Mouse (Mus musculus) urinary bladder, postnatal 36 days (tissue): ENCODE results near the gene Apba1.

Experiments used
- DNase-seq, 2 experiments: peaks; one replicate each; pipeline ENCODE4 v3.0.0; 2022; ENCODE audit warnings: low spot score in 2 of 2, mixed read lengths in 1 of 2

Gene Apba1

DNA sequence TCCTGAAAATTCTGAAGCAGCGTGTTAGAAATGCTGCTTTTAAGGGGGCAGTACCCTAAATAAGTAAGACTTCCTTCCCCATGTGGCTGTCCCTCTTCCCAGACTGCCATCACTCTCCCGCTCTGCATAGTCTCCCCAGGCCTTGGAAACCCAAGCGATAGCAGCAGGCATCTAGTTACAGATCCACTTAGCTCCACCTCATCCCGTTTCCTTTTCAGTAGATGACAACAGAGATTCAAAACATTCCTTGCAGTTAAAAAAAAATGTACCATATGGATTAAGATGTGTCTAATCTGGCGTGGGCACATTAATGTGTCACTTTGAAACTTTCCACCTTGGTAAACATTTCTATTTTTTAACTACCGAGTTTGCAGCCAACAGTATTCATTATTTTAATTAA, 48.1 kb downstream of the Apba1 start:
- DNase-seq, result no peak

- DNase-seq, result no peak
Measured at GRCm38 (mm10) chr19:23807371-23807770, 48.7 kb downstream of the Apba1 start.

DNA sequence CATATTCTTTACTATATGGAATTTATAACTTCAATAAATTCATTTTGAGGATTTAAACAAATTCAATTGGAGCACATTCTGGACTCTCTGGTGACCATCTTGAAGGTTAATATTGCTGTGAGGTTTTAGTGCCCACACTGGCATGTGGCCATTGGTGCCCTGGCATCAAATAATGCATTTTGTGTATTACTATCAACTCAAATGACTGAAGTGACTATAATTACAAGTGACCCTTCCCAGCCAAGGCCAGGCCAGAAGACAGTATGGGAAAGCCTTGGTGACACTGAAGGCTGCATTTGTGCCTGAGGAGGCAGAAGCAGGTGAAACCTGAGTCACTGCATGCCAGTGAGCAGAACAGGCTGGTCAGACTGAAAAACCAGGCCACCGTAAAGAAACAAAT, 50.5 kb downstream of the Apba1 start:
- DNase-seq, result no peak

- no peak for DNase-seq
Measured at GRCm38 (mm10) chr19:23810512-23810911, 51.8 kb downstream of the Apba1 start.

- DNase-seq, result no peak
Measured at GRCm38 (mm10) chr19:23810976-23811375, 52.3 kb downstream of the Apba1 start.

GRCm38 (mm10) chr19:23816762-23817161, 58.1 kb downstream of the Apba1 start:
- no peak for DNase-seq

DNA sequence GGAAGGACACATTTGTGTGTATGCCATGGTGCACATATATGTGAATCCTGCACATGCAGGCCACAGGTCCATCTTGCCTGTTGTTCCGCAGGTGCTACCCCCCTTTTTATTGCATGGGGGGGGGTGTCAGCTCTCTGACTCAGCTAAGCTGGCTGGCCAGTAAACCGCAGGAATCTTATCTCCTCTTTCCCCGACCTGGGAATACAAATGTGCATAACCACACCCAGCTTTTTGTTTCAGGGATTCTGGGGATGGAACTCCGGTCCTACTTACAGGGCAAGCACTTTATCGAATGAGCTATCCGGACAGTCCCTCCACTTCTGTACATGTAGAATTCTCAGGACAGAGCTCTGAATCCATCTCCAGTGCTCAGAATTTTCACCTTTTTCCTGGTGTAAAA, 58.5 kb downstream of the Apba1 start:
- no peak for DNase-seq

DNA sequence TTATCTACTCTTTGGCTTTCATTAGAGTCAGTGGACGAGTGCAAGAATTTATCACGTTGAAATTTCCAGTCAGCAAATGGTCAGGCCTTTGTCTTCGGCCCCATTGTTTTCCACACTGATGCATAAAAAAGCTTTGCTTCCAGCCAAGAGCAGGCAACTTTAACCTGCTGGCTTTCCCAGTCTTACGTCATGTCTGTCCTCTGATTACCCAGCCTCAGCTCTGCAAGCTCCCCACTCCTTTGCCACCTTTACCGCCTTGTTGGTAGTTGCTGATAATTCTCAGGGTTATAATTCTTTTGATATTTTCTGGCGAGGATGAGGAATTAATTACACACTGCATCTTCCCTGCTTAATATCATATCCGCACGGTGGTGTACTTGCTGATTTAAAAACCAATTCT, 61.2 kb downstream of the Apba1 start:
- DNase-seq, result no peak

- DNase-seq, result no peak
Measured at GRCm38 (mm10) chr19:23822497-23822896, 63.8 kb downstream of the Apba1 start.

GRCm38 (mm10) chr19:23823533-23823932, 64.8 kb downstream of the Apba1 start:
- peak in 1 of 2 experiments; percentile 20 for DNase-seq

- DNase-seq, result no peak
Measured at GRCm38 (mm10) chr19:23826251-23826650, 67.6 kb downstream of the Apba1 start.

DNA sequence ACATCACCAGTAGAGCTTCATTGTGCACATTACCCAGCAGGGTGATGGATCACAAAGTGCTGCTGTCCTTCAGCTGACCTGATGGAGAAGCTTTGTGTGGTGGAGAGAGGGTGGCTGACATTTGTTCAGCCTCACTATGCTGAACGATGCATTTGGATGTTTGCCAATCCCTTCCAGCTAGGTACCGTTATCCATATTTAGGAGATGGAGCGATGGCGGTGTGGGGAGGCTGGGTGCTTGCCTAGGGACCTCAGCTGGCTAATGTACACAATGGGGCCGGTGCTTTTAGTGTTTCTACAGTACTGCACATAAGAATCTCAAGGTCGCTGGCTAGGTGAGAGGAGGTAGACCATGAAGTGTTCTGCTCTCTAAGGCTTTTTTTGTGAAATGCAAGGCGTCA, 72.1 kb downstream of the Apba1 start:
- no peak for DNase-seq

- DNase-seq, result peak in 1 of 2 experiments; percentile 22
Measured at GRCm38 (mm10) chr19:23833685-23834682, 75.3 kb downstream of the Apba1 start.

DNA sequence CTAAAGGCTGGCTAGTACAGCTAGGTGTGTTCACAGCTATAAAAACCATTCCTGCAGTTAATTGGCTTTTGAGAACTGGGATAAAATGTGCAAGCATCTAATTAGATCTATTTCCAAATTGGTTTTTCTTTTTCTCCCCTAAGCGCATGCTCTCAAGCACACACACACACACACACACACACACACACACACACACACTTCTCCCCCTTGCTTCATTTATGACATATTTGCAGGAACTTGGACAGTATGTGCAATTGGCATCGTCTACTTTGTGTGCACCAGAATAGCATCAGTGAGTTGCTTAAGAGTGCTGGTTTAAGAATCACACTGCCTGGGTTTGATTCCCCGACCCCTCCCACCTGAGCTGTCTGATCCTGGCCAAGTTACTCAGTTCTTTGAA, 76.0 kb downstream of the Apba1 start:
- DNase-seq, result no peak

- no peak for DNase-seq
Measured at GRCm38 (mm10) chr19:23855832-23856231, 97.1 kb downstream of the Apba1 start.

DNA sequence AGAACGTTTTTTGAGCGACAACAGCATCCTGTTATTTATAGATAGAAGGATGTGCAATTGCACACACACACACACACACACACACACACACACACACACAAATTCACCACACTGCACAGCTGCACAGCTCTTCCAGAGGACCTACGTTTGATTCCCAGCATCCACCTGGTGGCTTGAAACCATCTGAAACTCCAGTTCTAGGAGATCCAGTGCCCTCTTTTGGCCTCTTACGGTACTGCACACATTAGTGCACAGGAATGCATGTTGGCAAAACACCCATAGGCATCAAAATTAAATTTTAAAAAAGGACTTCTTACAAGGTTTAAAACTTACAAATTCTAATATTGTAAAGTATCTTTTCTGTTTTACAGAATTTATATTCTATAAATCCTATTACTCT, 99.4 kb downstream of the Apba1 start:
- no peak for DNase-seq

DNA sequence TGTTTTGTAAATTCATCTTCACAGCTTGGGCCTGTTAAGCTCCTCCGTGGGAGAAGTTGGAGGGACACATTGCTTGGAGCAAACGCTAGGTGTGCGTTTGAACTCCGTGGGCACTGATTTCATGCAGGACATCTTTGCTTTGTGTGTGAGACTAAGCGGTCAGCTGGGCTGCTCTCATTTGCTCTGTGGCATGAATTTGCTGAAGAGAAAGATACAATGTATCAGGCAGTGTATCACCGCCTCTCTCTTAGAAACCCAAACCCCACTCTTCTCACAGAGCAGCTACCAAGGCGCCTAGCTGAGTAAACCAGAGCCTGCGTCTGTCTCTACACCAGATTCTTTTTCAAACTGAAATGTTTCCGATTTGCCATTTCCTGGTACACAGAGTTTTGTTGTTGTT, 100.1 kb downstream of the Apba1 start:
- DNase-seq, result no peak

DNA sequence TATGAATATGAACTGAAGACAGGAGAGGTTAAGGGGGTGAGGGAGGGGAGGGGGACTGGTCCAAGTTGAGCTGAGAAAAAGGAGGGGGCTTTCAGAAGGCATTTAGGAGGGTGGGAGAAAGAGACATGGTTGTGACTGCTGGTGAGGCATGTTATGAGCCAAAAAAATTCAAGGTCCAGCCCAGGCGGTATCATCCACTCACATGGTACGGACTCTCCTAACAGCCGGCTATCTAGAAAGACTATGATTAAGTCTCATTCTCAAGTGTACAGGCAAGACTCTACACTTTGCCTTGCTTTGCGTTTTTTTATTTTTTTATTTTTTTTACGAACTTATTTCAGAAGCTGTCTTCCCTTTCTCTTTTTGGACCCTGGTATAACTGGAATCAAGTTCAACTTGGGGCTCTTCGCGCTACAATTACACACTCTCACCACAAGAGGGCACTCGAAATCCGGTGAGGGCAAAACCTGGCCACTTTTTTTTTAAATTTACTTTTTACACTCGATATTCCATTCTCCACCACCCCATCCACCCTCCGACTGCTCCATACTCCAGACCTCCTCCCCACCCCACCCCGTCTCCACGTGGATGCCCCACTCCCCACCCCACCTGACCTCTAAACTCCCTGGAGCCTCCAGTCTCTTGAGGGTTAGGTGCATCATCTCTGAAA, 101.6 kb downstream of the Apba1 start:
- DNase-seq, result peak; percentile 5 to 31

DNA sequence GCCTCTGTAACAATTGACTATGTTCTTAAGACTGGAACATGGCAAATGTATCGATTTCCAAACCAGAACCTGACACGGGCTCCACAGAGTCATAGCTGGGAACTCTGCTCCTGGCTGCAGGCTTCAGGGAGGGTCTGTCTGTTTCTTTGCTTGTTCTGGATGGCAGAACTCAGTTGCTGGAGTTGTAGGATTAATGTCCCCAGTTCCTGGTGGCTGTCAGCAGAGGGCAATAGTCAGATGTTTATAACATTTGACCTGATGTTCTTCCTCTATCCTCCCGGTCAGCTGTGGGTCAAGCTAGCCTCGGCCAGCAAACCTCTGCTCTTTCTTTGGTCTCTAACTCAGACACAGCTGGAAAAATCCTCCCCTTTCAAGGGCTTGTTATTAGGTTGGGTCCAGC, 104.0 kb downstream of the Apba1 start:
- DNase-seq, result no peak

DNA sequence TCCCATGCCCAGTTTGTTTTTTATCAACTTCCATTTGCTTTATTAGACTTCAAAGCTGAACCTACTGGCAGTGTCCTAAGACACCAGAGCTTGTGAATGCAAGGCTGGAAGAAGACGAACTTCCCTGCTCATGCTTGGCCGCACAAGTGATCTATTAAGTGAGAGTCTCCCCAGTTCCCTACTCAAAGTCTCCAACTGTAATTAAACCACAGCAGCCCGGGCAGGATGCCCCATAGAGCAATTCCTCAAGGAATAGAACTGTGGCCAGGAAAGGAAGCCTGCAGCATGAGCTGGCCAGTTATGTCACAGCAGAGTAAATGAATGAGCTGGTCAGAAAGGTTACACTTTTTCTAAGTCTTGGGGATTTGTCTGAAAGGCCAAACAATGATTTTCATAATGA, 105.3 kb downstream of the Apba1 start:
- peak in 1 of 2 experiments; percentile 67 for DNase-seq

DNA sequence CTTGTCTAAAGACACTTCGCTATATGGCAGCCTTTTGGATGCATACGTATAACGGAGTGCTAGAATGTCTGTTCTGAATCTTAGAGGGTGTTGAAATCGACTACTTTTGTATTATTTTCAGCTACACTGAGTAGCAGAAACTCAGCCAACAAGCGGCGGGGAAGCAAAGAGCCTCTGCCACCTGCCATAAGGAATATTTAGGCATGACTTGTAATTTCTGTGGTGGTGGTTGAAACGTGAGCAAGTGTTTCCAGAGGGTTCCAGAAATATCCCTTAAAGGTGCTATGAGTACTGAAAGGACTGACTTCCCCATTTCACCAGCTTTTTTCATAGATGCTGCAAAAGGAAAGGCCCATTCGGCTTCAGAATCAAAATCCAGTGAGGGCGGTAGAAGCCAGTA, 107.4 kb downstream of the Apba1 start:
- DNase-seq, result no peak

- DNase-seq, result no peak
Measured at GRCm38 (mm10) chr19:23867052-23867451, 108.4 kb downstream of the Apba1 start.

DNA sequence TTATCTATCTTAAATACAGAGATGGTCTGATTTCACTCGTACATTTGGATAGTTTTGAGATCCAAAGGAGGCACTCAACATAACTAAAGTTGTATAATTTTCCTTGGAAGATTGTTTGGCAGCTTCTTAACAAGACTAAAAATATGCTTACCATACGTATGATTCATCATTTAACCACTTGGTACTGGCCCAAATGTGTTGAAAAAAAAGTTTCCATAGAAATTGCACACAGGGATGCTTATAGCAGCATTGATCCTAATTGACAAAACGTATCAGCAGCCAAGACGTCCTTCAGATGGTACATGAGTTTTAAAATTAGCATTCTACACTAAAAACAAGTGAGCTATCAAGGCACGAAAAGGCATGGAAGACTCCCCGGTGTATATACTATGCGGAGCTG, 108.9 kb downstream of the Apba1 start:
- no peak for DNase-seq
